Mouse (Mus musculus) lung, postnatal 0 days (tissue): ENCODE results near the gene Cdk5rap3. TPM values are rescaled to one million over a fixed set of nuclear protein-coding genes. Genes with fewer than 3 reads are reported as not detected.

Source experiments
- ATAC-seq: fragments of 200-750 bp; cut with Nextera tagmentation; 2 replicates; pipeline ENCODE4 v1.8.0; 2017; ENCODE audit warnings: moderate library complexity
- DNase-seq: peaks from one replicate; pipeline ENCODE4 v3.0.0-alpha.2; 2016; ENCODE audit warnings: low spot score
- H3K27ac ChIP-seq: fragments of 300-500 bp; sonication (generic); 2 replicates; pipeline ENCODE4 v1.5.1; 2014; ENCODE audit warnings: antibody characterized with exemption, mild to moderate bottlenecking, low read length, mixed read lengths
- H3K27me3 ChIP-seq: fragments of 300-500 bp; sonication (generic); replicated peaks from 2 replicates; pipeline ENCODE4 v1.6.1; 2014; ENCODE audit warnings: low read length, mixed read lengths; ENCODE audit not compliant: insufficient read depth
- H3K36me3 ChIP-seq: fragments of 300-500 bp; sonication (generic); 2 replicates; pipeline ENCODE4 v1.6.1; 2014; ENCODE audit warnings: low read length, mixed read lengths; ENCODE audit not compliant: insufficient read depth
- H3K4me1 ChIP-seq: fragments of 300-500 bp; sonication (generic); 2 replicates; pipeline ENCODE4 v1.6.1; 2014; ENCODE audit warnings: antibody characterized with exemption, low read depth, low read length, mixed read lengths; ENCODE audit not compliant: insufficient read depth
- H3K4me2 ChIP-seq: fragments of 300-500 bp; sonication (generic); replicated peaks from 2 replicates; pipeline ENCODE4 v1.6.1; 2014; ENCODE audit warnings: low read depth, mild to moderate bottlenecking, low read length, moderate library complexity, mixed read lengths
- H3K4me3 ChIP-seq: fragments of 300-500 bp; sonication (generic); 2 replicates; pipeline ENCODE4 v1.5.1; 2014; ENCODE audit warnings: low read depth, low read length
- H3K9ac ChIP-seq: fragments of 300-500 bp; sonication (generic); replicated peaks from 2 replicates; pipeline ENCODE4 v1.6.1; 2014; ENCODE audit warnings: low read depth, mild to moderate bottlenecking
- H3K9me3 ChIP-seq: fragments of 300-500 bp; sonication (generic); 2 replicates; pipeline ENCODE4 v1.6.1; 2016; ENCODE audit warnings: low read length, mixed read lengths
- CTCF ChIP-seq: IDR thresholded peaks from 2 replicates; pipeline ENCODE4 v1.5.1; 2016; ENCODE audit warnings: antibody characterized with exemption, mild to moderate bottlenecking
- EP300 ChIP-seq: IDR thresholded peaks from 2 replicates; pipeline ENCODE4 v1.6.1; 2016; ENCODE audit warnings: antibody characterized with exemption, mild to moderate bottlenecking, control low read depth
- WGBS: fragments of 180-500 bp; shearing (Covaris S2); extraction: QIAGEN DNeasy Blood & Tissue Kit; methylation state at CpG from one replicate; pipeline ENCODE4 v1.1.7; 2014; 5-methylcytosine and 5-hydroxymethylcytosine counted together
- polyA plus RNA-seq: library from polyadenylated mRNA; unstranded; fragments of >200 nt; fragmentation: Nextera tagmentation; extraction: Ambion mirVana; gene quantifications from 2 replicates; pipeline ENCODE4 v1.2.1, GENCODE M21; 2015

The Cdk5rap3 gene
- polyA plus RNA-seq, 1 experiment from 2014 or later = 46.4 TPM

- Histone ChIP-seq H3K36me3 (no peaks in the 10 kb centered on the region), H3K9me3 (no peaks in the 10 kb centered on the region), H3K9ac (peak overlapping the region; percentile 43), H3K4me2 (peak overlapping the region; percentile 56), H3K27ac (peak overlapping the region; percentile 92), H3K27me3 (no peaks in the 10 kb centered on the region), H3K4me1 (no peaks in the 10 kb centered on the region; the same call in 1 of the 2 replicates), H3K4me3 (peak overlapping the region; percentile 43)
- TF ChIP-seq CTCF (no peak), EP300 (no peak)
- 11% methylated on average over 13 of the region's 13 CpGs for WGBS
- DNase-seq (peak; percentile 86), ATAC-seq (peak; percentile 76)
These were observed 12.9 kb upstream of the Cdk5rap3 start for GRCm38 (mm10) chr11:96929096-96929765.

GRCm38 (mm10) chr11:96928691-96929090, 12.4 kb upstream of the Cdk5rap3 start:
- TF ChIP-seq CTCF = no peak
- no peak for TF ChIP-seq EP300
- Histone ChIP-seq H3K27ac (peak overlapping the region; percentile 92), H3K4me1 (no peaks in the 10 kb centered on the region), H3K4me2 (peak overlapping the region; percentile 56), H3K9ac (no peak overlapping the region), H3K4me3 (peak overlapping the region; percentile 43; the same call in 1 of the 2 replicates), H3K27me3 (no peaks in the 10 kb centered on the region), H3K36me3 (no peaks in the 10 kb centered on the region), H3K9me3 (no peaks in the 10 kb centered on the region)
- ATAC-seq = peak; percentile 51
- WGBS = 2% methylated on average over 5 of the region's 5 CpGs
- DNase-seq = peak; percentile 73

- no peak for DNase-seq
- Histone ChIP-seq H3K4me3 (peak within 1 kb of the TSS; percentile 43; the same call in 1 of the 2 replicates), H3K4me2 (peak within 1 kb of the TSS; percentile 56), H3K9ac (no peak within 1 kb of the TSS), H3K9me3 (no peaks in the 10 kb centered on the region), H3K27ac (peak within 1 kb of the TSS; percentile 92), H3K27me3 (no peaks in the 10 kb centered on the region), H3K36me3 (no peaks in the 10 kb centered on the region), H3K4me1 (no peaks in the 10 kb centered on the region)
- no peak for ATAC-seq
- TF ChIP-seq EP300 = no peak
- TF ChIP-seq CTCF = no peak
- 21% methylated on average over 2 of the region's 2 CpGs for WGBS
These were observed 11.8 kb upstream of the Cdk5rap3 start, which contains the start of gene Prr15l for GRCm38 (mm10) chr11:96928088-96928487. Gene Prr15l (plus strand): TSS chr11:96928104.

GRCm38 (mm10) chr11:96926587-96926986, 10.3 kb upstream of the Cdk5rap3 start:
- Histone ChIP-seq H3K36me3 (no peaks in the 10 kb centered on the region), H3K4me2 (no peak overlapping the region), H3K27me3 (no peaks in the 10 kb centered on the region), H3K27ac (no peak overlapping the region), H3K9ac (no peak overlapping the region), H3K9me3 (no peaks in the 10 kb centered on the region), H3K4me3 (no peak overlapping the region), H3K4me1 (no peaks in the 10 kb centered on the region)
- WGBS = 72% methylated on average over 5 of the region's 5 CpGs
- DNase-seq (no peak), ATAC-seq (no peak)
- no peak for TF ChIP-seq CTCF
- no peak for TF ChIP-seq EP300

GRCm38 (mm10) chr11:96925469-96926148, 9.3 kb upstream of the Cdk5rap3 start:
- 77% methylated on average over 12 of the region's 12 CpGs for WGBS
- H3K36me3 ChIP-seq = no peaks in the 10 kb centered on the region
- no peaks in the 10 kb centered on the region for H3K4me1 ChIP-seq
- no peaks in the 10 kb centered on the region for H3K27me3 ChIP-seq
- TF ChIP-seq CTCF (no peak), EP300 (no peak)
- no peak overlapping the region for H3K4me2 ChIP-seq
- H3K4me3 ChIP-seq = no peak overlapping the region
- H3K27ac ChIP-seq = no peak overlapping the region
- H3K9me3 ChIP-seq = no peaks in the 10 kb centered on the region
- ATAC-seq = no peak
- no peak overlapping the region for H3K9ac ChIP-seq
- DNase-seq = no peak

GRCm38 (mm10) chr11:96924861-96925260, 8.6 kb upstream of the Cdk5rap3 start:
- no peak for ATAC-seq
- no peaks in the 10 kb centered on the region for H3K4me1 ChIP-seq
- no peaks in the 10 kb centered on the region for H3K9me3 ChIP-seq
- H3K4me3 ChIP-seq = no peak overlapping the region
- H3K36me3 ChIP-seq = no peaks in the 10 kb centered on the region
- no peak overlapping the region for H3K9ac ChIP-seq
- DNase-seq = no peak
- WGBS = 77% methylated on average over 11 of the region's 11 CpGs
- no peak overlapping the region for H3K4me2 ChIP-seq
- TF ChIP-seq EP300 (no peak), CTCF (no peak)
- no peak overlapping the region for H3K27ac ChIP-seq
- H3K27me3 ChIP-seq = no peaks in the 10 kb centered on the region
